Mouse (Mus musculus): ENCODE data around the gene Wfdc1.

Gene Wfdc1

GRCm38 (mm10) chr8:119697163-119697562 is 31.0 kb downstream of the Wfdc1 start:
- DNase-seq: no peak

DNA sequence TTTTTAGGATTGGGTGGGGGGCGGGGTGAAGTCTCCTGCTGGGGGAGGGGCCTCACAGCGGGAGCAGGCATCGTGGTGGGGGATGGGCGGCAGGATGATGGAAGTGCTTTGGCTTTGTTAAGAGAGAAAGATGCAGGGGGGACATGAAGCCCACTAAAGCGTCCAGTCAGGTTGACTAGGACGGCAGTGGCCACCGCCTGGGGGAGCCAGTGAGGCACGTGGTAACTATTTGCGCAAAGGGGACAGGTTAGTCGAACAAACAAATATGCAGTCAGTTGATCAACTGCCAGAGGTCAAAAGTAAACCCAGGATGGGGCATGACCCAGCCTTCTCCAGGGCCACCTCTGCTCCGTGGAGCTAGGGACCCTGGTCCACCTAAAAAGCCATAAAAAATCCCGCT is 32.8 kb downstream of the Wfdc1 start:
- DNase-seq: peak; percentile 86

- DNase-seq: peak; percentile 40
Observed at GRCm38 (mm10) chr8:119699549-119700134, 33.5 kb downstream of the Wfdc1 start, which contains the start of gene Atp2c2. Gene Atp2c2, plus strand, starts transcription at chr8:119700009.

DNA sequence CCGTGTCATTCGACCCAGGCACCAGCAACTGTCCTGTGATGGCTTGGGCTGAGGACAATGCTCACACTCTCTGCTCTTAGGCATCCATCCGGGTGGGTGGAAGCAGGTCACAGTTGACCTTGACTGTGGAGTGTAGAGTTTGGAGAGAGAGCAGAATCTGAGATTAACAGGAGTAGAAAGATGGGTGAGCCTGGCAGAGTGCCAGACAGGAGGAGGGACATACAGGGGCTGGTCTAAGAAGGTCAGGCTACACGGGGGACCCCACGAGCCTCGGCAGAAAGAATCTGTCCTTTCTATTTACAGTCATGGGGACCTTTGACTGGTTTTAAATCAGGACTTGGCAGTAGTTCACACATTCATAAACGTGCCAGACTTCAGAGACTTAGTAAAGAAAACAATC is 36.8 kb downstream of the Wfdc1 start:
- DNase-seq: no peak

DNA sequence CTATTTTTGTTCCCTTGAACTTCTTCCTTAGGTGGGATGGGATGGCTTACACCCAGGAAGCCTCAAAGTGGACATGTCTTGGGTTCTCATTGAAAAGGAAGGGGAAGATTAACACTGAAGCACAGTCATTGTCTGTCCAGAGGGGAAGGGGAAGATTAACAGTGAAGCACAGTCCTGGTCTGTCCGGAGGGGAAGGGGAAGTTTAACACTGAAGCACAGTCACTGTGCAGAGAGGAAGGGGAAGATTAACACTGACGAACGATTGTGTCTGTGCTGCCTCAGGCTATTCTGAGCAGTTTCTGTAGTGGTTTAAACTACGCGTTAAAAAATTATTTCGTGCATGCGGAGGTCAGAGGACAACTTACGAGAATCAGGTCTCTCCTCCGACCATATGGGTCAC is 41.0 kb downstream of the Wfdc1 start:
- no peak for DNase-seq

DNA sequence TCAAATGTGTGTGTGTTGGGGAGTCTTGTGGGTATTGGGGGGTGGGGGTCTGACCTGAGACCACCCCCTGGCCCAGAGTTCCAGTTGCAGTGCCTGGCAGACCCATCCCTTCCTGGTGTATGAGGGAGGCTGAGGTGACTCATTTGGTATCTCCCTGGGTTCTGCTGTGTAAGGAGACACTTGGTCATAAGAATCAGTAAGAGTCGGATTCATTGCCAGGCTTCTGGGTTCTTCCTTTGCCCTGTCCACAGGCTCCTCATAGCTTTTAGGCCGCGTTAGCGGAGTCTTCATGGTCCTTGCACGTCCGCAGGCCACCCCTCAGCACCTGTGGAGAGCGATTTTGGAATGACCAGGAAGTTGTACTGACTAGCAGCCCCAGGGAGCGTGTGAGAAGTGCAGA is 42.3 kb downstream of the Wfdc1 start:
- DNase-seq: no peak

DNA sequence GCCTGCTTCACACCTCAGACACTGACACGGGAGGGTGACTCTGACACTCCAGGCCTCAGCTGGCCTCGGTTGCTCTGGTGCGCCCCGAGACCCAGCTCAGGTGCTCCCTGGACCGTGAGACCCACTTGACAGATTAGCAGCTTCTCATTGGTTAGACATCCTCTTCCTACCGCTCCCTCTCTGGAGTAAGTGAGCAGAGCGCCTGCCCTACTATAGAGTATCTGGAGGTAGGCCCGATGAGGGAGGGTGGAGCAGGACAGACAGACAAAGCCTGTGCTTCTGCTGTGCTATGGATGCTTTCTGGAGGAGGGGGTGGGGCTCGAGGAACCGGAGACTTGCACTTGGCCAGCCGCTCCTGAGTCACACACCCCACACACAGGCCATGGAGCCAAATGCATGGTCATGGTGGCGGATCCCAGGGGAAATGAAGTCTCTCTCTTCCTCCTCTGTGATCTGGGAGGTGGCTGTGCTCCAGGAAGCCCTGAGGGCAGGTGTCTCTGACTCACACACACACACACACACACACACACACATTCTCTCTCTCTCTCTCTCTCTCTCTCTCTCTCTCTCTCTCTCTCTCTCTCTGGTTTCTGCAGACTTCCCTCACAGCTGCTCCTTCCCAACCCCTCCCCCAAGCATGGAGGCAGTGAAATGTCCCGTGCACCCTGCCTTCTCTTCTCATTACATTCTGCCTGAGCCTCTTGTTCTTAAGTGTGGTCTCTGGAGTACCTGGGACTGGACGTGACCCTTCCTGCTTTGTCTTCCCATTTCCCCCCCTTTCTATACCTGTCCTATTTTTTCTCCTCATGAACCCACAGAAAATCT is 42.9 kb downstream of the Wfdc1 start:
- DNase-seq: no peak

DNA sequence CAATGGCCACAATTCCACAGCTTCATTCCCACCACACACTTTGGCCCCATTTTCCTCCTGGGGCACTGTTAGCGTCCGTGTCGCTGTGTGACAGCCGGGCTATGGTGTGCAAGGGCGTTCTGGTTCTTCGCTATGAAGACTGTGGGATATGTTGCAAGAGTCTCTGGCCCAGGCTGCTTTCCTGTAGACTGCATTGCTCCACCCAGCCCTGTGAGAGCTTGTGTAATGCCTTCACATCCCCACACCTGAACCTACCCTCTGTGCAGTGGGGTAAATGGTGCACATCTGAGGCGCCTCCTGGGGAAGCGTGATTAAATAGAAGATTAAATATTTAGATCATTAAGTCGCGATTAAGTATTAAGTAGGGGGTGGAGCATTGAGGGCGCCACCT is 43.5 kb downstream of the Wfdc1 start:
- DNase-seq: no peak

DNA sequence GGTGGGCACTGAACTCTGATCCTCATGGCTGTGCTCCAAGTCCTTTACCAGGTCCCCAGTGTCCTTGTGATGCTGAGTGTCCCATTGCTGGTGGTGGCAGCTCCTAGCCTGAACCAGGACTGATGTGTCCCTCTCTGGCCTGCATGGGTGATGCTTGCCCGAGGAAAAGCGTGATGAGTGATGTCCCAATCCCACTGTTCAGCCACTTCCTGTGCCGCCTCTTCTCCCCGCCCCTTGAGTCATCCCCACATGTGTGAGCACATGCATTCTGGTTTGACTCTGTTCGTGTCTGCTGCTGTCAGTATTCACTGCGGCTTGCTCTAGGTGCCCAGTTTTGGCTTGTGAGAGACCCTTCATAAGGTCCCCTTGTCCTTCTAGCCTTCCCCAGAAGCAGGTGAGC is 46.1 kb downstream of the Wfdc1 start:
- DNase-seq: peak; percentile 55

DNA sequence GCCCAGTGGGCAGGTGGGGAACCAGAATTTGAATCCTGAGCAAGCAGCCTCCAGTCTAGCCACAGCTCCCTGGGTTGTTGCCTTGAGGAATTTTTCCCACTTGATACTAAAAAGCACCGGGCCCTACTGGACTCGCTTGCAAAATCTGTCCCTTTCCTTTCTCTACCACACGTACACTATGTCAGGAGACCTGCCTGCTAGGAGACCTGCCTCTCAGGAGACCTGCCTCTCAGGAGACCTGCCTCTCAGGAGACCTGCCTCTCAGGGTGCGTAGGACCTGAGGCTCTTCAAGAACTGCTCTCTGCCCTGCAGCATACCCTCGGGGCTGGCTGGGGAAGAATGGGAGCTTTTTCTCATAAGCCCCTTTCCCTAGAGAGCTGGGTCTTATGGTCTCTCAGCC is 47.3 kb downstream of the Wfdc1 start:
- DNase-seq: no peak

DNA sequence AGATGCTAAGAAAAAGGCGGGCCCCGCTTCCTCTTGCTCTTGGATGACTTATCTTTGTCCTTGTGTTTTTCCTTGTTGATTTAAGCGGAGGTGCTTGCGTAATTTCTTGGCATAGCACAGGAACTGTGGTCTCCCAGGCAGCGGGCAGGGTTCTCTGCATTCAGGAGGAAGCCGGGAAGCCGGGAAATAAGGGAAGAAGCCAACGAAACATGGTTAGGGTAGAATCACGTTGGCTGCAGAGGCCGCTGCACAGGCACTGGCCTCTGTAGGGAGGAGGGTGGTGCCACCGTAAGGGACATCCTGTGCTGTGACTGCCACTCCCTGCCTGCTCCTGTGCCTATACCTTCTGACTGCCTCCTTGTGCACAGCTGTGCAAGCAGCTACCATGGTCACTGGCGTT is 49.1 kb downstream of the Wfdc1 start:
- peak; percentile 80 for DNase-seq

DNA sequence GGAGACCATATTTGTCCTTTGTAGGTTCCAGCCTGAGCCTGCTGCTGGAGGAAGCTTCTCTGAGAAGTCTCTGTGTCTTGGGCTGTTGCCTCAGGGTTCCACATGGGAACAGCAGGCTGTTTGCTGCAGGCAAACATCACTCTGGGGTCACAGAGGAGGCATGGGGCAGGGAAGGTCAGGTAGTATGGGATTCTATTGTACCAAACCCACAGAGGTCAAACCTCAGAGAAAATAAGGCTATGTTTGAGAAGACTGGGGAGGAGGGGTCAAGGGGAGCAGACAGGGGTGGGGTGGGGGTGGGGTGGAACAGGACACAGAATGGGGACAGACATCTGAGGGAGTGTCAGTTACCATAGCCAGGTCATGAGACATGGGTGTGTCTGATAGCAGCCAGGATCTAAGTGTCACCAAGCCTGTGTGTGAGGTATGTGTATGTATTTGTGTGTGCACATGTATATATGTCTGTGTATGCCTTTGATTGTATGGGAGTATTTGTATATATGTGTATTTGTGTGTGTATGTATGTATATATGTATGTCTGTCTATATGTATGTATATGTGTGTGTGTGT is 50.6 kb downstream of the Wfdc1 start:
- no peak for DNase-seq

GRCm38 (mm10) chr8:119717765-119718164 is 51.6 kb downstream of the Wfdc1 start:
- peak; percentile 60 for DNase-seq

DNA sequence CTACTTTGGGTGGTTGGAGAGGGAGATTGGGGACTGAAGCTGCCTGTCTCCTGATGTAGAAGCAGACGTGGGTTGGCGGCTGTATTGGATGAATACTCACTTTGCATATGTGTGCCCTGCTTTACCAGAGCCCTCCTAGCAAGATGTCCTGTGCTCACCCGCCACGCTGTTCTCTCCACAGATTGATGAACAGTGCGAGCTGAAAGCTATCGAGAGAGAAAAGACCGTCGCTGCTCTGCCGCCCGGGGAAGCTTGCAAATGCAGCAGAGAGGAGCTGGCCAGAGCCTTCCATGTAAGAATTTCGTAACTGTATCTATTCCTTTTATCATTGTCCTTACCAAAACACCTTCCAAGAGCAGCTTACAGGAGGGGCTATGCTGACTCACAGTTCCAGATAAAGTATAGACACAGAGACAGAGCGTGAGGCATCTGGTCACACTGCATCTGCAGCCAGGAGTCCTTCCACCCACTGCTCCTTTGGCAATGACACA is 52.9 kb downstream of the Wfdc1 start:
- no peak for DNase-seq

DNA sequence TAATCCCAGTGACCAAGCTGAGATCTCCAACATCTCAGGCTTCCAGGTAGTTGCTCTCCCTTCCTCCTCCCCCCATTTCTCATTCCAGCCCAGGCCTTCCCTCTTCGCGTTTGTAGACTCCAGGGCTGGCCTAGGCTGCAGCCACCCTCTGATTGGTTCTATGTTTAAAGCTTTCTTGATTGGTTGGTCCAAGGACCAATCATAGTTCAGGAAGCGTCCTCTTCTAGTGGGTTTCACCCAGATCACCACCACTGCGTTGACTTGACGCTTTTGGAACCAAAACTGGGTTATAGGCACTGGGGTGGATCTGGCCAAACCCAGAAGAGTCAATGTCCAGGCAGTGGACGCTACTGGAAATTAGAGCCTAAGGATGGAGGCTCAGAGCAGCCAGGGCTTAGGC is 56.2 kb downstream of the Wfdc1 start:
- DNase-seq: no peak

GRCm38 (mm10) chr8:119723676-119724075 is 57.5 kb downstream of the Wfdc1 start:
- DNase-seq: no peak

GRCm38 (mm10) chr8:119724596-119724995 is 58.4 kb downstream of the Wfdc1 start:
- no peak for DNase-seq

- no peak for DNase-seq
Observed at GRCm38 (mm10) chr8:119727093-119727492, 60.9 kb downstream of the Wfdc1 start.

GRCm38 (mm10) chr8:119728351-119728895 is 62.3 kb downstream of the Wfdc1 start:
- DNase-seq: no peak

DNA sequence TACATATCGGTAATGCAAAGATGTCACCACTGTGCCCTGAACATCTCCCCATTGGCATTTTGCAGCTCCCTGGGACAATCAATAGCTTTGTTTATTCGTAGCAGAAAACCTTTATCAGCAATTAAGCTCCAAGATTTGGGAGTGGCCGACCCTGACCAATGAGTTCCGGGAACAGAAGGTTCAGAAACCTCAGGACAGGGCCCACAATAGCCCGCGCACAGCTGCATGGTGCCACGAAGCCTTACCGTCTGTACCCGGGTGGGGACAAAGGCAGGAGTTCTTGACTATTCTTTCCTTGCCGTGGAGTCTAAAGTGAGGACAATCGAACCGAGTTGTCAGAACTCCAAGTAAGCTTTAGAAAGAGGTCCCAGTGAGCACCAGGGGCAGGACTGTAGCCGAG is 65.9 kb downstream of the Wfdc1 start:
- no peak for DNase-seq

DNA sequence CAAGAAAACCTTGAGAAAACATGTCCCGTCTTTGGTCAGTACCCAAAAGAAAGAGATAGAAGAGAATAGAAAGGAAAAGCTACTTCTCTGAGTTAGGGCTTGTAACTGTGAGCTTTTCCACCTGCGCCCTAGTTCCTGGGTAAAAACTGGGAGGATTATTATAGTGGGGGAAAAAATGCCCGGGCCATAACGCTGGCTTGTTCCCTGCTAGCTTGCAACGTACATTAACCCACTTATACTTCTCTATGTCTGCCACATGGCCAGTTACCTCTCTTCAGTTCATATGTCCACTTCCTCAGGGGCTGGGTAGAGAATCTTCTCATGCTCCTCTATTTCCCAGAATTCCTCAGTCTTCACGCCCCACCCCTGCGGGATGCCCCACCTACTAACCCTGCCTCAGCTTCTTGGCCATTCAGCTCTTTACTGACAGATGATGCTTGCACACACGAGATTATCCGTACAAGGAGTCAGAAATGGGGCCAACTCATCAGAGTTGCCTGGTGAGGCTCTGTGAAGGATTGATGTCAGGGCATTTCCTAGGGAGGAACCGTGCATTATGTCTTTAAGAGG is 70.3 kb downstream of the Wfdc1 start:
- no peak for DNase-seq

- no peak for DNase-seq
Observed at GRCm38 (mm10) chr8:119737093-119737900, 71.1 kb downstream of the Wfdc1 start.
